Mouse (Mus musculus) C3H10T1/2 (cell line): ENCODE measurements around the gene Mrap2. TPM values are rescaled to one million over a fixed set of nuclear protein-coding genes. Genes with fewer than 3 reads are reported as not detected.

Source experiments
- polyA plus RNA-seq, 2 experiments: library from polyadenylated mRNA; unstranded; fragments of >200 nt; fragmentation: generic; extraction: Trizol; gene quantifications; one replicate each; pipeline ENCODE4 v1.2.1; 2012; ENCODE audit warnings: missing spikeins in 2 of 2

Gene Mrap2
- not detected for polyA plus RNA-seq

DNA sequence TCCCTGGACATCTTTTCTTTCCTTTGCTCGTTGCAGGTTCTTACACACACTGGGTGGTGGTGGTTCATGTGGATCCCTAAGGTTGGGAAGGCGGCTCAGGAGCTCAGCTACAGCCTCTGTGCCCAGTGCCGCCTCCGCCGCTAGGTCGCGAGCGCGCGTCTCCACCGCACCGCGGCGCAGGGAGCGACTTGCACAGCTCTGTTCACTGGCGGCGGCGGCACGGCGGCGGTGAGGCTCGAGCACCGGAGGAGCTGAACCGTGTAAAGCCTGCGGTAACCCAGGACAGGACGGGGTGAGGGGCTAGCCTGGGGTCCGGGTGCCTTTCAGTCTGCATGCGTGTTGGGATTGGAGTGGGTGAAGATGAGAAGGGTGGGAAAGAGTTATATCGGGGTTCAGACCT is at the start of gene Mrap2:
Gene Mrap2, plus strand, starts transcription at position 201 of the 400 bp plus-strand sequence.

Other genes starting within 250 kb of the Mrap2 start
- not detected for gene Ripply2, start 128.8 kb upstream of the Mrap2 start, polyA plus RNA-seq
- 1 to 10 TPM; 2.0 to 6.2 TPM for gene Cyb5r4, start 122.3 kb upstream of the Mrap2 start, polyA plus RNA-seq
- 1 to 10 TPM in 1 of 2 experiments, under 1 TPM in 1; 0.29 to 1.3 TPM for gene Cep162, start 111.2 kb downstream of the Mrap2 start, polyA plus RNA-seq